Mouse (Mus musculus) lung, adult 2 months (tissue): ENCODE results near the gene Cox17. TPM values are rescaled to one million over a fixed set of nuclear protein-coding genes. Genes with fewer than 3 reads are reported as not detected.

ENCODE experiments used
- DNase-seq: peaks from one replicate; pipeline ENCODE4 v3.0.0; 2022
- H3K4me1 ChIP-seq: fragments of 200-500 bp; 2 replicates; pipeline ENCODE4 v1.6.1; 2011; ENCODE audit warnings: low read length; ENCODE audit not compliant: control insufficient read depth, insufficient read depth
- H3K4me3 ChIP-seq: fragments of 200-500 bp; replicated peaks from 2 replicates; pipeline ENCODE3; 2011; ENCODE audit warnings: low read depth, mild to moderate bottlenecking, control low read depth, low read length; ENCODE audit errors: extremely low read depth
- CTCF ChIP-seq: fragments of 200-500 bp; IDR thresholded peaks from 2 replicates; pipeline ENCODE4 v1.5.1; 2011; ENCODE audit warnings: mild to moderate bottlenecking, low read length, control low read depth; ENCODE audit not compliant: insufficient read depth
- POLR2A ChIP-seq: fragments of 200-500 bp; IDR thresholded peaks from 2 replicates; pipeline ENCODE4 v1.6.1; 2011; ENCODE audit warnings: low read depth, mild to moderate bottlenecking, control low read depth, low read length, borderline replicate concordance; ENCODE audit errors: extremely low read depth
- WGBS: fragments of 180-500 bp; shearing (Covaris S2); methylation state at CpG from one replicate; pipeline ENCODE4 v1.1.7; 2018; 5-methylcytosine and 5-hydroxymethylcytosine counted together
- polyA plus RNA-seq: library from polyadenylated mRNA; depleted of rRNA; stranded (reverse); fragments of >200 nt; gene quantifications from 2 replicates; pipeline ENCODE4 v1.2.3, GENCODE M21; 2012; rRNA removed

Cox17 gene
- polyA plus RNA-seq, 1 experiment = 64.6 TPM

GRCm38 (mm10) chr16:38399531-38400231 is 52.9 kb downstream of the Cox17 start:
- H3K4me3 ChIP-seq = peak overlapping the region; percentile 38
- WGBS = 9% methylated on average over 17 of the region's 17 CpGs
- TF ChIP-seq CTCF (no peak), POLR2A (peak; percentile 49; the same call in 1 of the 2 replicates)
- H3K4me1 ChIP-seq = peaks cover 10% of the 10 kb centered on the region
- peak; percentile 21 for DNase-seq

- 73% methylated on average over 9 of the region's 9 CpGs for WGBS
- no peak overlapping the region for H3K4me3 ChIP-seq
- no peak for DNase-seq
- TF ChIP-seq POLR2A (no peak), CTCF (no peak)
- H3K4me1 ChIP-seq = peaks cover 10% of the 10 kb centered on the region
These were observed 53.6 kb downstream of the Cox17 start for GRCm38 (mm10) chr16:38400311-38400960.

DNA sequence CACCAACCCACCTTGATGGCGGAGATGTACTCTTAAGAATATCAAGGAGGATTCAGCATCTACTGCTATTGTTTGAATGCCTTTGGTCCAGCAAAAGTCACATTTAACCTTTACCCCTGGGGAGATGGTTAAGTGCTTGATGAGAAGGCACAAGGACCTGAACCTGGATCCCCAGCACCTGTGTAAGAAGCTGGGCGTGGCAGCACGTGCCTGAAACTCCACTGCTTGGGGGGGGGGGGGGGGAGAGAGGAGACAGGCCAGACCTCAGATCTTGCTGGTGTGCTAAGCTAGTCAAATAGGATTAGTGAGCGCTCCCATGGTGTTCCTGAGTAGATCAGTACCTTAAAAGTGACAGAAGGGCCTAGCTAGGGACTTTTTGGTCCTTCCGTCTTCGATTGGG is 54.7 kb downstream of the Cox17 start:
- Histone ChIP-seq H3K4me3 (no peak overlapping the region), H3K4me1 (peaks cover 10% of the 10 kb centered on the region)
- no peak for TF ChIP-seq POLR2A
- TF ChIP-seq CTCF = no peak
- DNase-seq = no peak
- WGBS = 83% methylated on average over 6 of the region's 6 CpGs

Other genes with a start within 250 kb of the Cox17 start
- 0.63 and 0.66 TPM in 2 replicates for gene Nr1i2, start 52.2 kb upstream of the Cox17 start, polyA plus RNA-seq
- 1.7 and 2.5 TPM in 2 replicates for gene Maats1, start 4.8 kb upstream of the Cox17 start, polyA plus RNA-seq
- not detected in 2 replicates for gene Gm21987, start within 50 bp of the Cox17 start, polyA plus RNA-seq
- 20.4 and 30.9 TPM in 2 replicates for gene Popdc2, start 15.2 kb downstream of the Cox17 start, polyA plus RNA-seq
- 1.6 and 2.0 TPM in 2 replicates for gene Pla1a, start 86.2 kb downstream of the Cox17 start, polyA plus RNA-seq
- gene Adprh, start 105.7 kb downstream of the Cox17 start, polyA plus RNA-seq = 27.0 and 29.4 TPM in 2 replicates
- 0.35 and 0.98 TPM in 2 replicates for gene Cd80, start 108.6 kb downstream of the Cox17 start, polyA plus RNA-seq
- 10.0 and 12.9 TPM in 2 replicates for gene Timmdc1, start 175.7 kb downstream of the Cox17 start, polyA plus RNA-seq
- 17.5 and 27.8 TPM in 2 replicates for gene Poglut1, start 203.3 kb downstream of the Cox17 start, polyA plus RNA-seq
- gene Tmem39a, start 211.7 kb downstream of the Cox17 start, polyA plus RNA-seq = 50.1 and 73.2 TPM in 2 replicates